Mouse (Mus musculus) myocyte (in vitro differentiated cells): ENCODE measurements around the gene Xrcc3. TPM values are rescaled to one million over a fixed set of nuclear protein-coding genes. Genes with fewer than 3 reads are reported as not detected.
A peak's percentile ranks its signal among the peaks of the same experiment; 100 is the strongest.

Source experiments
- H3K27me3 ChIP-seq: one replicate; pipeline ENCODE4 v1.6.1; 2011; ENCODE audit not compliant: control insufficient read depth, insufficient read depth, insufficient read length
- H3K36me3 ChIP-seq: one replicate; pipeline ENCODE4 v1.6.1; 2011; ENCODE audit not compliant: control insufficient read depth, insufficient read depth
- H3K4me2 ChIP-seq: one replicate; pipeline ENCODE4 v1.6.1; 2011; ENCODE audit warnings: low read depth, control low read depth
- H3K4me3 ChIP-seq: one replicate; pipeline ENCODE4 v1.5.1; 2011; ENCODE audit warnings: mild to moderate bottlenecking, control low read depth, moderate library complexity
- H3K79me2 ChIP-seq: one replicate; pipeline ENCODE4 v1.6.1; 2011; ENCODE audit not compliant: control insufficient read depth, insufficient read depth
- H3ac ChIP-seq: one replicate; pipeline ENCODE4 v1.6.1; 2011; ENCODE audit not compliant: control insufficient read depth, insufficient read length
- CEBPB ChIP-seq: IDR thresholded peaks from 2 replicates; pipeline ENCODE4 v1.6.1; 2011; ENCODE audit warnings: mild to moderate bottlenecking, moderate library complexity; ENCODE audit not compliant: poor library complexity, insufficient read depth, severe bottlenecking
- E2F4 ChIP-seq: IDR thresholded peaks from one replicate; pipeline ENCODE4 v1.6.1; 2011; ENCODE audit warnings: mild to moderate bottlenecking, control low read depth, moderate library complexity; ENCODE audit not compliant: insufficient read depth
- MAX ChIP-seq: IDR thresholded peaks from one replicate; pipeline ENCODE4 v1.6.1; 2011; ENCODE audit warnings: low read depth, mild to moderate bottlenecking, control low read depth
- MYOD1 ChIP-seq, 3 experiments: IDR thresholded peaks; one replicate each; pipeline ENCODE4 v1.6.1; 2011; ENCODE audit warnings: control low read depth in 2 of 3, low read depth in 2 of 3, mild to moderate bottlenecking in 2 of 3, moderate library complexity in 1 of 3; ENCODE audit not compliant: insufficient read length in 2 of 3, control insufficient read depth in 1 of 3
- MYOG ChIP-seq, 3 experiments: IDR thresholded peaks; one replicate each; pipeline ENCODE4 v1.6.1; 2011; ENCODE audit warnings: control low read depth in 2 of 3, low read depth in 2 of 3, mild to moderate bottlenecking in 2 of 3; ENCODE audit not compliant: insufficient read length in 2 of 3, control insufficient read depth in 1 of 3, insufficient read depth in 1 of 3
- POLR2A ChIP-seq: IDR thresholded peaks from one replicate; pipeline ENCODE4 v1.6.1; 2011; ENCODE audit warnings: low read depth, mild to moderate bottlenecking, control low read depth, moderate library complexity; ENCODE audit not compliant: insufficient read length
- POLR2AphosphoS2 ChIP-seq: IDR thresholded peaks from one replicate; pipeline ENCODE4 v1.6.1; 2011; ENCODE audit warnings: low read depth, control low read depth; ENCODE audit not compliant: insufficient read length
- REST ChIP-seq: IDR thresholded peaks from one replicate; pipeline ENCODE4 v1.6.1; 2011; ENCODE audit warnings: mild to moderate bottlenecking, control low read depth, moderate library complexity; ENCODE audit not compliant: insufficient read depth, insufficient read length
- SRF ChIP-seq: IDR thresholded peaks from one replicate; pipeline ENCODE4 v1.6.1; 2011; ENCODE audit warnings: low read depth; ENCODE audit not compliant: control insufficient read depth, insufficient read length
- TCF12 ChIP-seq: IDR thresholded peaks from one replicate; pipeline ENCODE4 v1.6.1; 2011; ENCODE audit warnings: mild to moderate bottlenecking, control low read depth; ENCODE audit not compliant: poor library complexity, insufficient read depth, severe bottlenecking
- TCF3 ChIP-seq: IDR thresholded peaks from one replicate; pipeline ENCODE4 v1.6.1; 2011; ENCODE audit warnings: low read depth, control low read depth; ENCODE audit not compliant: insufficient read length
- USF1 ChIP-seq: IDR thresholded peaks from one replicate; pipeline ENCODE4 v1.6.1; 2011; ENCODE audit warnings: low read depth, mild to moderate bottlenecking, control low read depth, moderate library complexity
- polyA plus RNA-seq: library from polyadenylated mRNA; unstranded; fragments of >200 nt; fragmentation: generic; extraction: Trizol; gene quantifications from one replicate; pipeline ENCODE4 v1.2.1, GENCODE M21; 2012; ENCODE audit warnings: missing spikeins

The Xrcc3 gene
- polyA plus RNA-seq, 1 experiment = 4.9 TPM

- Histone ChIP-seq H3K4me2 (peak overlapping the region; percentile 69), H3K4me3 (no peak overlapping the region), H3K36me3 (no peaks in the 10 kb centered on the region), H3K79me2 (peaks cover 21% of the 10 kb centered on the region), H3K27me3 (no peaks in the 10 kb centered on the region), H3ac (no peak overlapping the region)
- peak; percentile 73 for TF ChIP-seq TCF12
- TF ChIP-seq SRF = peak; percentile 52
- TF ChIP-seq E2F4 = no peak
- TF ChIP-seq MYOG (IDR thresholded peaks at IDR 0.05; ENCODE audit: control insufficient read depth in 1 of 3, insufficient read depth in 1 of 3, insufficient read length in 2 of 3, low read depth in 2 of 3) = peak; percentile 69 to 90 (median 80)
- TF ChIP-seq POLR2A = no peak
- TF ChIP-seq TCF3 = peak; percentile 26
- TF ChIP-seq MYOD1 (IDR thresholded peaks at IDR 0.05; ENCODE audit: control insufficient read depth in 1 of 3, insufficient read length in 2 of 3, low read depth in 2 of 3) = peak; percentile 74 to 90 (median 90)
Measured at GRCm38 (mm10) chr12:111756082-111756697, 57.5 kb downstream of the Xrcc3 start.

- Histone ChIP-seq H3K4me3 (no peak overlapping the region), H3K4me2 (peak overlapping the region; percentile 50), H3K36me3 (no peaks in the 10 kb centered on the region), H3K79me2 (peaks cover 12% of the 10 kb centered on the region), H3ac (no peak overlapping the region), H3K27me3 (no peaks in the 10 kb centered on the region)
- TF ChIP-seq MYOD1 (IDR thresholded peaks at IDR 0.05; ENCODE audit: control insufficient read depth in 1 of 3, insufficient read length in 2 of 3, low read depth in 2 of 3) (no peak), USF1 (no peak), TCF3 (no peak), MAX (no peak), REST (no peak), SRF (no peak), POLR2A (no peak), POLR2AphosphoS2 (no peak), CEBPB (no peak)
Measured at GRCm38 (mm10) chr12:111755231-111755630, 58.4 kb downstream of the Xrcc3 start.

- H3K36me3 ChIP-seq = no peaks in the 10 kb centered on the region
- no peak for TF ChIP-seq SRF
- no peak for TF ChIP-seq POLR2AphosphoS2
- no peak for TF ChIP-seq REST
- TF ChIP-seq MYOG (IDR thresholded peaks at IDR 0.05; ENCODE audit: control insufficient read depth in 1 of 3, insufficient read depth in 1 of 3, insufficient read length in 2 of 3, low read depth in 2 of 3) = no peak
- no peak for TF ChIP-seq MYOD1 (IDR thresholded peaks at IDR 0.05; ENCODE audit: control insufficient read depth in 1 of 3, insufficient read length in 2 of 3, low read depth in 2 of 3)
- no peak for TF ChIP-seq E2F4
- TF ChIP-seq USF1 = no peak
- TF ChIP-seq CEBPB = no peak
- TF ChIP-seq POLR2A = no peak
- TF ChIP-seq TCF3 = no peak
- no peak for TF ChIP-seq TCF12
- TF ChIP-seq MAX = no peak
- H3K79me2 ChIP-seq = peaks cover 8% of the 10 kb centered on the region
- no peak overlapping the region for H3K4me2 ChIP-seq
- no peak overlapping the region for H3K4me3 ChIP-seq
- no peaks in the 10 kb centered on the region for H3K27me3 ChIP-seq
- no peak overlapping the region for H3ac ChIP-seq
Measured at GRCm38 (mm10) chr12:111754710-111755109, 59.0 kb downstream of the Xrcc3 start.

GRCm38 (mm10) chr12:111753347-111753746 is 60.3 kb downstream of the Xrcc3 start:
- H3K36me3 ChIP-seq = no peaks in the 10 kb centered on the region
- H3K4me2 ChIP-seq = peak overlapping the region; percentile 68
- no peak overlapping the region for H3K4me3 ChIP-seq
- H3K27me3 ChIP-seq = no peaks in the 10 kb centered on the region
- TF ChIP-seq SRF = no peak
- TF ChIP-seq POLR2AphosphoS2 = peak; percentile 24
- TF ChIP-seq MYOG (IDR thresholded peaks at IDR 0.05; ENCODE audit: control insufficient read depth in 1 of 3, insufficient read depth in 1 of 3, insufficient read length in 2 of 3, low read depth in 2 of 3) = peak in 2 of 3 experiments; percentile 84 to 96
- TF ChIP-seq MYOD1 (IDR thresholded peaks at IDR 0.05; ENCODE audit: control insufficient read depth in 1 of 3, insufficient read length in 2 of 3, low read depth in 2 of 3) = peak in 2 of 3 experiments; percentile 69 to 97
- TF ChIP-seq TCF3 = peak; percentile 75
- TF ChIP-seq MAX = no peak
- H3ac ChIP-seq = no peak overlapping the region
- no peaks in the 10 kb centered on the region for H3K79me2 ChIP-seq

Other genes with a start within 250 kb of the Xrcc3 start
- 42.1 TPM for gene Mark3, start 239.3 kb downstream of the Xrcc3 start, polyA plus RNA-seq
- 670 TPM for gene Ckb, start 141.5 kb downstream of the Xrcc3 start, polyA plus RNA-seq
- gene Trmt61a, start 135.8 kb downstream of the Xrcc3 start, polyA plus RNA-seq = 17.7 TPM
- 20.3 TPM for gene Bag5, start 100.6 kb downstream of the Xrcc3 start, polyA plus RNA-seq
- 54.6 TPM for gene Apopt1, start 100.6 kb downstream of the Xrcc3 start, polyA plus RNA-seq
- gene Klc1, start 55.0 kb downstream of the Xrcc3 start, polyA plus RNA-seq = 252 TPM
- gene Zfyve21, start 297 bp upstream of the Xrcc3 start, polyA plus RNA-seq = 77.7 TPM
- gene Ppp1r13b, start 94.2 kb upstream of the Xrcc3 start, polyA plus RNA-seq = 7.4 TPM
- 645 TPM for gene Atp5mpl, start 153.1 kb upstream of the Xrcc3 start, polyA plus RNA-seq
- 1.7 TPM for gene Tdrd9, start 157.7 kb upstream of the Xrcc3 start, polyA plus RNA-seq
- not detected for gene Rd3l, start 167.4 kb upstream of the Xrcc3 start, polyA plus RNA-seq